Mouse (Mus musculus): ENCODE data around the gene Pde2a.

The Pde2a gene

GRCm38 (mm10) chr7:101403831-101404230 lies 17.7 kb upstream of the Pde2a start:
- DNase-seq (ENCODE audit: low read depth), result no peak

GRCm38 (mm10) chr7:101410267-101410936 lies 11.1 kb upstream of the Pde2a start, which contains the start of gene Gm45837:
Gene Gm45837, plus strand, starts transcription at chr7:101410886.
- no peak for DNase-seq (ENCODE audit: low read depth)

DNA sequence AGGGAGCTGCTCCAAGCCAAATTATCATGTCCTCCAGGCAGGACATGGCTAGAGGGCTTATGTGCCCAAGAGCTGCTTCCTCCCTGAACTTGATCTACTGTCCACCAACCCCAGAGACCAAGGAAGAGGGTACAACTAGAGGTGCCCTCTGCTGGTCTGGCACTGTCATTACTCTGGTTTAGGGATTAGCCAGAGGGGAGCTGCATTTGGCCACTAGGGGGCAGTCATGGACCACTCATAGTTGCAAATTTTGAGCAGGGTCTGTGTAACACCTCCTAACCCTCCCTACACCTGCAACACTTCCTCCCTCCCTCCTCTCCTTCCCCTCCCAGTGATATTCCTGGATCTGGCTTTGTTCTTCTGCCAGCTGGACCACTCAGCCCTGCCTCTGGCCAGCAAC lies 8.7 kb upstream of the Pde2a start:
- peak; percentile 73 for DNase-seq (ENCODE audit: low read depth)

DNA sequence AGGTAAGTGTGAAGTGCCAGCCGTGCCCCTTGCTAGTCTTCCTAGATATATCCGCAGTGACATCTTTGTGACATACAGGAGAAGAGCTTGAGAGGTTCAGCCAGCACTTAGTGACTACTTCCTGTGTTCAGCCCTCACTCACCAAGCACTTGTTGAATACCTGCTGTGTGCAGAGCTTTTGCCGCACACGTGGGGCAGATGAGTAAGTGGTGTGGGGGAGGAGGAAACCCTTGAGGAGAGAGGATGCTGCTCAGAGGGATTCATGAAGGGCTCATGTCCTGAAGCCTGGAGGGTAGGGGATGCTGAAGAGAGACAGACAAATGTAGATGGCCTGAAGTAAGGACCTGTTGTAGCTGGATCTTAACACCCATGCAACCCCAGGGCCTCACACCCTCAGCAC lies 7.3 kb upstream of the Pde2a start:
- no peak for DNase-seq (ENCODE audit: low read depth)

DNA sequence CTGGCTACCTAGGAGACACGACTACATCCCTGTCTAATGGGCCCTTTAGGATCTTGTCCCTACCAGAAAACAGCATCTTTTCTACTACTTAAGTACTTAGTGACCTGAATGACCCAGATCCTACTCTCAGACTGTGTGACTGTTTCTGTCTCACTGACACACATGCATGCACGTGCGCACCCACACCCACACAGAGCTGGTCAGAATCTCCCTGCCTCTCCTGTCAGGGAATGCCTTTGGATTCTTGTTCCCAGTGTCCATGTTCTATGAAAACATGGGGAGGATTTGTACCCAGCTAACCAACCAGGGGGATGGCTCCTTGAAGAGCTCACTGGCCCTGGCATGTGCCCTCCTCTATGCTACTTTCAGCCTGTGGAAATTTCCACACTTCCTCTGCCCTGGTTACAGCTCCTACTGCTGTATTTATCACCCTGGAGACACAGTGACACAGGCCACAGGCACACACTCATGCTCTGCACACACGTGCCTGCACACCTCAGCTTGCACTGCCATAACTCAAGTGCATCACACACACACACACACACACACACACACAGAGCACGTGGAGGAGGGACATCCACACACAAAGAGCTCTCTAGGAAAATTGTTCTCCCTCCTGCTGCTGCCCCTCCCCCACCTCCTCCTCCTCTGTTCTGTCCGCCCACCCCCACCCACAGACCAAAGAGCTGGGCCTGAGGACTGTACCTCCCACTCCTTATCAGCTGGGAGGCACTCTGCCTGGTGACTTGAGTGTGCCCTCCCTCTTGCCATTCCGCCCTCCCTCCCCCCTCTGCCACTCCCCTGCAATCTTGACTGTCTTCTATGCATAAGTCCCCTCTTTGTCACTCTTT lies 6.6 kb upstream of the Pde2a start:
- DNase-seq (ENCODE audit: low read depth), result peak; percentile 71

DNA sequence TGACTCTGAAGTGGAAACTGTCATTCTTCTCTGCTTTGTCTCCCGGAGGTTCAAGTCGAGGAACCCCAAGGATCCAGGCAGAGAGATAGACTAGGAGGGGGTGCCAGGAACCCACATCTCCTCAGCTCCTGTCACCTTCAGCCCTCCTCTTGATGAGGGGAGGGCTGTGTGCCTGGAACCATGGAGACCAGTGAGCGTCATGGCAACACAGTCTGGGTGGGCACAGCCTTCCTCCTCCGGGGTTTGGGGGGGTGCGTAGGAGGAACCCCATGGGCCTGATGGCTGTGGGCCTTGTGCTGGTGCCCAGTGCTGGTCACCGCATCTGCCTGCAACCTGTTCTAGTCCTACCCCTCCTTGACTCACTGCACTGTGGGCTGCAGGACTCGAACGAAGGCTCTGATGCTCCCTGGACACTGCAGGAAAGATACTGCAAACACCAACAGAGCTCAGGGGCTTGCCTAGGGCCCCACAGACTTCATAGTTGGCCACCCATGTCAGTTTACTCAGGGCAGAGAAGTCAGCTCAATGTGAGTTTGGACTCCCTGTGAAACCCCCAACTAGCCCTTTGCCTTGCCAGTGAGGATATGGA lies 5.9 kb upstream of the Pde2a start:
- no peak for DNase-seq (ENCODE audit: low read depth)

GRCm38 (mm10) chr7:101416391-101416790 lies 5.1 kb upstream of the Pde2a start:
- no peak for DNase-seq (ENCODE audit: low read depth)

DNA sequence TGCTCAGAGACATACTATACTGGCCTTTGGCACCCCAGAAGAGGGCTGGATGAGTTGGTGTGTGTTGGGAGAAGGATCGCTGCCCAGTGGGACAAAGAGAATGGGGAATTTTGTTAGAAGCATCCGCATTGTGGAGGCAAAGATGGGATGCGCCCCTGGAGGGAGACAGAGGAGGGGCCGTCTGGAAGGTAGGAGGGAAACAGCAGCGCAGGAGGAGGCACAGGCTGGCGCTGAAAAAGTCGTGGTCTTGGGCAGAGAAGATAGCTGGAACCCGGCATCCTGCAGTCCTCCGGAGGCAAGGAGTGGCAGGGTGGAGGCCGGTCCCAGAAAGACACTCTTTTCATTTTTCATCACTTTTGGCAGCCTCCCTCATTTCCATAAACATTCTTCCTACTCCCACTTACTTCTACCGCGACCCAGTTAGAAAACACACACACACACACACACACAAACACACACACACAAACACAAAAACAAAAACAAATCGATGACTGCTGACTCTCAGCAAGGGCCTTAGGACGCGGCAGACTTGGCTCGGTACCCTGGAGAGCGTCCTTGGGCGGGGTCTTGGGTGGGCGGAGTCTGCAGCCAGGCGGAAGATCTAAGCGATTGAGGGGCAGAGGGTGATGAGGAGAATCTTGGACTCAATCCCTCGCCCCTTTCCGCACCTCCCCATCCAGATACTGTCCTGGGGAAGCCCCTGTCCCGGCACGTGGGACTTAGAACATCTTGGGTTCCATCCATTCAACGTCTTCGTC lies 2.3 kb upstream of the Pde2a start:
- no peak for DNase-seq (ENCODE audit: low read depth)

GRCm38 (mm10) chr7:101422069-101422468 lies 578 bp downstream of the Pde2a start:
- DNase-seq (ENCODE audit: low read depth), result no peak

DNA sequence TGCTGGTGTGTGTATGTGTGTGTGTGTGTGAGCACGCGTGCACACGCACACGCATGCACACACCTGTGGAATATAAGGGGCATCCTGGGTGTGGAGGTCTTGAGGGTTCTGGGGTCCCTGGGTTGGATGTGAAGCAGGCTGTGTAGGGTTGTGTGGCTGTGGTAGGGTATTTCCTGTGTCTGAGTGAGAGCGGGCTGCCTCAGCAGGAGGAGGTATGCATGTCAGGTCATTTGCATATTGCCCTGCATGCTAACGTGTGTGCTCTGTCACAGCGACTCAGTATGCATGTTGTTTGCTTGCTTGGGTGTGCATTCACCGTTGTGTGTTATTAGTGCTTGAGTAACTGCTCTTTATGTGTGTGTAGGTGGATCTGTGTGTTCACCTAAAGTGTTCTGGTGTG lies 1.2 kb downstream of the Pde2a start:
- no peak for DNase-seq (ENCODE audit: low read depth)

DNA sequence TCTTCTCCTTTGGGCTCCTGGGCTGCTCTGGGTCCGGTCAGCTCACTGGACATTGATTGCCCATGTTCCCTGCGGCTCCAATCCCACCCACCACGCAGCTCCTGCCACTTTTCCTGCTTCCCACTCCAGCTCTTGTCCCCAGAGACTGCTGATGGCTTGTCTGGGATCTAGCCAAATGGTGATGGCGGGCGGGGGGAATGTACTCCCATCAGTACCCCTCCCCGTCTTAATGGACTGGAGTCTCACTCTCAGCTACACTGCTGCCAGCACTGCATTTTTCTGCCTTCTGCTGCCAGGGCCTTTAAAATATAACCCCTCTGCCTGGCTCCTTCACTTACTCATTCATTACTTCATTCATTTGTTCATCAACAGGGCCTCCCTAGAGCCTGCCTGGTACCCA lies 2.5 kb downstream of the Pde2a start:
- no peak for DNase-seq (ENCODE audit: low read depth)

- no peak for DNase-seq (ENCODE audit: low read depth)
These were observed 5.2 kb downstream of the Pde2a start for GRCm38 (mm10) chr7:101426692-101427091.

GRCm38 (mm10) chr7:101427736-101428135 lies 6.2 kb downstream of the Pde2a start:
- DNase-seq (ENCODE audit: low read depth), result no peak

DNA sequence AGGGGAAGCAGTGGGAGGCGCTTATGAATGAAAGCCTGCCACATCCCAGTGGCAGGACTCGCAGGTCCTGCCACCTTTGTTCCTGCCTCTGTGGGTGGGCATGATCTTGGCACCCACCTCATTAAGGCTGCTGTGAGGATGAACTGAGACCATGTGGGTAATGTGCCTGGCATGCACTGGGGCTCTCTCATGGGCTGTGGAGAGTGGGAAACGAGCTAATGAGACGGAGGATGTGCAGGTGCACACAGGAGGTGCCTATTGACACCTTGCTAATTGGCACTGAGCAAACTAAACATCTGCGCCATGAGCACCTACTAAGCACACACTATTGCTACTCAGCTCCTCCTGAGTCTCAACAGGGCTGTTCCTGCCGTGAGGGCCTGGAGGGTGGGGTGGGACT lies 13.5 kb downstream of the Pde2a start:
- no peak for DNase-seq (ENCODE audit: low read depth)

DNA sequence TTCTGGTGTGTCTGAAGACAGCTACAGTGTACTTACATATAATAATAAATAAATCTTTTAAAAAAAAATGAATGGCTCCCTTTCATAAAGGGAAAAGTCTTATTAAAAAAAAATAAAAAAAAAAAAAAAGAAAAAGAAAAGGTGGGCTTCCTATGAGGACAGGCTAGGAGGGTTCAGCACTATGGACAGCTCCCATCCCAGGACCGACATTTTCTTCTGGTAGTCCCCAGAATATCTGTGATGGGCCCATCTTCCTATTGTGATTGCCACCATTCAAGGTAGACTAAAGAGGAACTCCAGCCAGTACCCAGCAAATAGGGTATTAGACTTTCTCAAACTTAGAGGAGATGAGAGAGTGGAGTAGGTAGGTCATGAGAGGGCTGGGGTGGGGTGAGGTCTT lies 16.4 kb downstream of the Pde2a start:
- no peak for DNase-seq (ENCODE audit: low read depth)

- no peak for DNase-seq (ENCODE audit: low read depth)
These were observed 21.6 kb downstream of the Pde2a start for GRCm38 (mm10) chr7:101443093-101443492.

- no peak for DNase-seq (ENCODE audit: low read depth)
These were observed 22.7 kb downstream of the Pde2a start for GRCm38 (mm10) chr7:101444211-101444610.

DNA sequence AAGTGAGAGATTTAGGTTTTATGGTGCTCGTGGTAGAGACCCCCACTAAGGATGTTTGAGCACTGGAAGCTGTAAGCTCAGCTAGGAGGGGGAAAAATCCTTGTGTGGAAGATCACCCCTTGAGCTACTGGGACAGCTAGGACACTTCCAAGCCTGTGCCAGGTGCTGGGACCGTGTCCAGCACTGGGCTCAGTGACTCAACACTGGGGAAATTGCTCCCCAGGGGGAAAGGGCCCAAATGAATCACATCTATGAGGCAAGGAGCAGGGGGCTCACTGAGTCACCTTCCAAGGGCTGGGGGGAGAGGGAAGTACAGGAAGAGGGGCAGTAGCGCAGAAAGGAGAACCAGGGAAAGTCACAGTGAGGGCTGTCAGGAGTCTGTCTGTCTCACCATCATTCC lies 28.4 kb downstream of the Pde2a start:
- DNase-seq (ENCODE audit: low read depth), result no peak

- DNase-seq (ENCODE audit: low read depth), result peak; percentile 40
These were observed 29.2 kb downstream of the Pde2a start for GRCm38 (mm10) chr7:101450422-101451401.

- no peak for DNase-seq (ENCODE audit: low read depth)
These were observed 31.2 kb downstream of the Pde2a start for GRCm38 (mm10) chr7:101452669-101453068.

- DNase-seq (ENCODE audit: low read depth), result no peak
These were observed 31.8 kb downstream of the Pde2a start for GRCm38 (mm10) chr7:101453296-101453695.
